Mouse (Mus musculus): ENCODE measurements around the gene Rasa1.

Gene Rasa1

GRCm38 (mm10) chr13:85288843-85289713 lies at the start of gene Rasa1:
Rasa1 (minus strand) TSS chr13:85289130.
- DNase-seq (ENCODE audit: low spot score in 2 of 2) = peak; percentile 90 to 91

DNA sequence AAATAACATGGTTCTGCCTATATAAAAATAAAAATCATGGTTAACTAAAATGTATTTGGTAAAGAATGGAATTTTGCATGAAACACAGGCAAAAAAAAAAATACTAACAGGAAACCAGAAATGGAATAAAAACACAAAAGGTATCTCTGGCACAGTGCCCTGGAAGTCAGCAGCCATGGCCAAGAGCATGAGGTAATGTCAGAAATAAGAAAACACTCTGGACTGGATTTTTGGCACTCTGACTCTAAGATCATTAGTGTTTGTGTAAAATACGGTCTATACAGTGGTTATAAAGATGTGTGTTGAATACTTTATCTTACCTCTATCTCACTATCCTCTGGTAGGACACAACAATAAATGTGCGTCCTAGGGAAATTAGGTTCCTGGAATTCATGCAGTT lies 22.6 kb upstream of the Rasa1 start:
- no peak for DNase-seq (ENCODE audit: low spot score in 2 of 2)

DNA sequence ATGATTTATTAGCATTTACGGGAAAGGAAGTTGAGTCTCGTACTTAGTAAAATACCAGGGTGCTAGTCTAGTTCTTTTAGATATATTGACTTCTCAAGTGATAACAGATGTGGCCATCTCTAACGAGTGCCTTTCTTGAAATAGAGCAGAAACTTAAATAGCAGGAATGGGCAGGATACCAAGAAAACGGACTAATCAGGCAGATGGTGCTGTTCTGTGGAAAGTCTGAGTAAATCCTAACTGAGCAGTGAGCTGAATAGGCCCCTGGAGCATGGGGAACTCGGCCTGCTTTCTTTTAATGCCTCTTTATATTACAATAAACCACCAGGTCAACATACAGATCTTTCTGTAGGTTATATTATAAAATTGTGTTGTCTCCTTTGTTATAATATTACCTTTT lies 22.0 kb upstream of the Rasa1 start:
- peak; percentile 29 to 60 for DNase-seq (ENCODE audit: low spot score in 2 of 2)

GRCm38 (mm10) chr13:85310483-85310882 lies 21.6 kb upstream of the Rasa1 start:
- no peak for DNase-seq (ENCODE audit: low spot score in 2 of 2)

GRCm38 (mm10) chr13:85306039-85306438 lies 17.1 kb upstream of the Rasa1 start:
- DNase-seq (ENCODE audit: low spot score in 2 of 2) = no peak

DNA sequence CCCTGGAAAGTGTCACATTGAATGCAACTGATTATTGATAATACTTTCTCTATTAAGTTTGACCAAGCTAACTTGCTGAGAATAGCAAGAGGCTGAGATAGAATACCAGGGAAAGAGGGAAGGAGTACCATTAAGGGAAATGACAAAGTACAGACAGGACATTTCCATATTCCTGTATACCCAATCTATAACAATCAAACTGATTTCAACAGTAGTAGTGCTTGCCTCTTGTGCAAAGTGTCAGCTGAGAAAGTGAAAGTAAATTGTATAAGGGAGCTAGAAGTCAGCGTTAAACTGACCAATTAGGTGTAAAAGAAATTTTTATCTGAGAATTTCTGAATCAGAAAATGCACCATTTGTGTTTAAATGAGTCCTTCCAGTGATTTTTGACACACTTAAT lies 1.7 kb upstream of the Rasa1 start:
- no peak for DNase-seq (ENCODE audit: low spot score in 2 of 2)

GRCm38 (mm10) chr13:85288574-85288842 lies 422 bp downstream of the Rasa1 start:
- DNase-seq (ENCODE audit: low spot score in 2 of 2) = peak in 1 of 2 experiments; percentile 14

DNA sequence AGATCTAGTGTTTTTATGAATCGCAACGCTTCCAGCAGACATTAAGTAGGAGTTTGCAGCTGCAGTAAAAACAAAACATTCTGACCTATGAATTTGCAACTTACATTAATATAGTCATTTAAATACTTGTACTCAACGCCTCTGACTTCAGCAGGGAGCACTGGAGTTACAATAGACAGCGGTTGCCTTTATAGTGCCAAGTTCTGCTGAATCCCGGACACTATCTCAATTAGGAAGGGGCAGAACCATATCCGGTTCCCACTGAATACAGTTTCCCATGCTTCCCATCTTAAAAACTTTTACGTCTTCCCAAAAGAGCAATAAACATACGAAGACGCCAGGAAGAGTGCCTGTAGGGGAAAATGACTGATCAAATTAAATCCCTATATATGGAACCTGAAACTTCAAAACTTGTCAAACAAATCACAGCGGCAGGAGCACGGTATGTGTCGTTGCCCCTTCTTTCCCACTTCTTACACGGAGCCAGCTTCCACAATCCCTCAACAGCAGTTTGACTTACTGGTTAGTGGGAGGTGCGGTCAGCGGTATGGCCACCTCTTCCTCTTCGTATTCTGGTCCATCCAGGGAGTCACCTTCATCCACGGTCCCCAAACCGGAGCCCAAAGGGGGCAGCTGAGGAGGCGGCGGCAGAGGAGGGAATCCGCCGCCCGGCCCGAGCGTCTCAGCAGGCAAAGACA lies 905 bp downstream of the Rasa1 start:
- peak in 1 of 2 experiments; percentile 8 for DNase-seq (ENCODE audit: low spot score in 2 of 2)

- no peak for DNase-seq (ENCODE audit: low spot score in 2 of 2)
Observed at GRCm38 (mm10) chr13:85282626-85283025, 6.3 kb downstream of the Rasa1 start.

GRCm38 (mm10) chr13:85278951-85279350 lies 10.0 kb downstream of the Rasa1 start:
- no peak for DNase-seq (ENCODE audit: low spot score in 2 of 2)

DNA sequence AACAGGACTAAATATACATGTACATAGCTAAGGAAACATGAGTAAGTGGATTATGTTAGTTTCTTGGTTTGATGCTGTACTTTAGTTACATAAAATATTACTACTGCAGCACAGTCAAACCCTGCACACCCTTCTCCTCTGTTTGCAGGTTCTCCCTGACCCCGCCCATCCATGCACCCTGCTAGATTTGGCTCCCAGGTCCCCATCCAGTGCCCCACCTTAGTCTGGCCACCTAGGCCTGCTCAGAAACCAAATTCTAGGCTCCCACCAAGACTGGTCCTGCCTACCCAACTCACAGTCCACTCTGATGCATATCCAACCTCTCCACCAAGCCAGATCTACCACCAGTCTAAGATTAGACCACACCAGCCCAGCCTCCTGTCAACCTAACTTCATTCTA lies 14.4 kb downstream of the Rasa1 start:
- no peak for DNase-seq (ENCODE audit: low spot score in 2 of 2)

- DNase-seq (ENCODE audit: low spot score in 2 of 2) = no peak
Observed at GRCm38 (mm10) chr13:85273788-85274187, 15.1 kb downstream of the Rasa1 start.

- no peak for DNase-seq (ENCODE audit: low spot score in 2 of 2)
Observed at GRCm38 (mm10) chr13:85238760-85239159, 50.2 kb downstream of the Rasa1 start.

DNA sequence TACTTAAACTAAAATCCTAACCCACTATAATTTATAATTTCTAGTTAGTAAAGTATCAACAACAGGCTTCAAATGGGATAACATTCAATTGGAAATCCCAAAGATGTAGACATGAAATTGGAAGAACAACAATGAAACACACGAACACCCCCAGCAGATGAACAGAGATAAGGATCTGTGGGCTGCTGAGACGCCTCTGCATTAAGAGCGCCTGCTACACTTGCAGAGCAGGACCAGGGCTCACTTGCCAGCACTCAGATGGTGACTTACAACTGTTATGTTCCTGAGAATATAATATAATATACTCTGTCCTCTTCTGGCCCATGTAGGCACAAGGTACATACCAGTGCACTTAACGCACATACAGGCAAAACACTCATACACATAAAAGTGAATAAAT lies 70.3 kb downstream of the Rasa1 start:
- no peak for DNase-seq (ENCODE audit: low spot score in 2 of 2)

- no peak for DNase-seq (ENCODE audit: low spot score in 2 of 2)
Observed at GRCm38 (mm10) chr13:85210353-85210752, 78.6 kb downstream of the Rasa1 start.

GRCm38 (mm10) chr13:85208656-85209055 lies 80.3 kb downstream of the Rasa1 start:
- DNase-seq (ENCODE audit: low spot score in 2 of 2) = no peak

- no peak for DNase-seq (ENCODE audit: low spot score in 2 of 2)
Observed at GRCm38 (mm10) chr13:85207493-85207892, 81.4 kb downstream of the Rasa1 start.

DNA sequence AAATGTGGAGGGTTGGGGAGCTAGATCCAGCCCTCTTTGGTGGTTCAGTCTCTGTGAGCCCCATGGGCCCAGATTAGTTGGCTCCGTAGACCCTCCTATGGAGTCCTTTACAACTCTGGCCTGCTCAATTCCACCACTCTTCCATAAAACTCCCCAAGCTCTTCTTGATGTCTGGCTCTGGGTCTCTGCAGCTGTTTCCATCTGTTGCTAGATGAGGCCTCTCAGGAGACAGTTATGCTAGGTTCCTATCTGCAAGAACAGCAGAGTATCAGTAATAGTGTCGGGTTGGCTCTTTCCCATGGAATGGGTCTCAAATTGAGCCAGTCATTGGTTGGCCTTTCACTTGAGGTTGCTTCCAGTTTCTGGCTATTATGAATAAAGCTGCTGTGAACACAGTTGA lies 97.7 kb downstream of the Rasa1 start:
- DNase-seq (ENCODE audit: low spot score in 2 of 2) = no peak

DNA sequence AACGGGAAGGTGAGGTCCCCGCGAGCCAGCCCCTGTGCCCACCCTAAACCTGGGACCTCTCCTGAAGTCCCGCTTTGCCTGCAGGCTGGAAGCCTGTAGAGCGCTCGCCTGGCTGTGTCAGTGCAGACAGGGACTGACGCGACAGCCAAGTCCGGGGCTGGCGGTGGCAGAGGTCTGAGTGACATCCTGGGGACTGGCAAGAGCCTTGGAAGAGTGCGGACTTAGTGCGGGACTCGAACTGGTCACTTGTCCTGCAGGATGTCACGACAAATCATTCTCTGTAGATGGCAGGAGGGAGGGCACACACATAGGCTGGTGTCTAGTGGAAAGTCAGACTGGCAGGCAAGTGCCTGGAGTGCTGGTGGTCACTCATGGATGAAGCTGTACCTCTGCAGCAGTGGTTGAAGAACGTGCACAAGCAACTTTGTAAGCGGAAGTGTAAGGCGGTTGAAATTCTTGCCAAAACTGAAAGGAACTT lies 99.2 kb downstream of the Rasa1 start:
- no peak for DNase-seq (ENCODE audit: low spot score in 2 of 2)

- DNase-seq (ENCODE audit: low spot score in 2 of 2) = peak; percentile 91 to 93
Observed at GRCm38 (mm10) chr13:85188903-85189643, 99.9 kb downstream of the Rasa1 start, which contains the start of gene Ccnh. Ccnh (plus strand) TSS chr13:85189408.
